Mouse (Mus musculus) MEL (cell line): ENCODE measurements around the gene Vstm4.

Source experiments
- EP300 ChIP-seq, 2 experiments: IDR thresholded peaks; 2 replicates each; pipeline ENCODE4 v1.6.1; 2011; ENCODE audit warnings: improper control_type of control experiment in 2 of 2, low read length in 2 of 2, low read depth in 1 of 2, mild to moderate bottlenecking in 1 of 2
- GABPA ChIP-seq: IDR thresholded peaks from 2 replicates; pipeline ENCODE4 v1.6.1; 2012; ENCODE audit warnings: low read depth, mild to moderate bottlenecking, inconsistent platforms, low read length, improper control_type of control experiment, moderate library complexity
- GATA1 ChIP-seq: IDR thresholded peaks from 2 replicates; pipeline ENCODE4 v1.6.1; 2011; ENCODE audit warnings: low read depth, low read length, improper control_type of control experiment
- UBTF ChIP-seq: IDR thresholded peaks from 2 replicates; pipeline ENCODE4 v1.6.1; 2012; ENCODE audit warnings: low read depth, mild to moderate bottlenecking, inconsistent platforms, low read length, improper control_type of control experiment, moderate library complexity, borderline replicate concordance; ENCODE audit not compliant: insufficient read depth

- no peak for TF ChIP-seq GATA1
- no peak for TF ChIP-seq UBTF
- TF ChIP-seq EP300 (IDR thresholded peaks at IDR 0.05; ENCODE audit: low read depth in 1 of 2, low read length in 2 of 2): no peak
- TF ChIP-seq GABPA: no peak
These were observed 25.1 kb downstream of the Vstm4 start for GRCm38 (mm10) chr14:32881693-32882092.
